Mouse (Mus musculus): ENCODE measurements at regions not wholly inside any gene's neighbourhood (a gene's known extent, or its start where the extent isn't known, plus 50 kb on each side); places are given as distances from the start of the nearest gene placed in this dataset.

DNA sequence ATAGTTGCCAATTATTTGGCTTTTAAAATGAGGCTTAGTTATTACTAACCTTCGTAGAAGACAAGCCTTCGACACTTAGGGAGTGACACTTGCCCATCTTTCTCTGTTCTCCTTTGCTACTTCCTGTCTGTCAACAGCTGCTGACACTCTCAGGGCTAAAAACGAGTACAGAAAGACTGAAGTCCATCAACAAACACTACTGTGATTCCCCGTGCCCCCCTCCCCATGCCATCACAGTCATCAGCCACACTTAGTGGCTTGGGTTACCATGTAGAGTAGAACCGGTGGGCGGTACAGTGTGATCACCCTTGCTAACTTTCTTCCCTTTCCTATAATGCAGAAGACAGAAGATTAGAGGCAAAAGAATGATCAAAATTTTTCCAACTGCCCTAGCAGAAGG lies 402.4 kb downstream of the Atp23 start:
- Histone ChIP-seq H3K27ac (ENCODE audit: control insufficient read depth, insufficient read depth, low read depth, low read length) (no peak overlapping the region), H3K4me1 (ENCODE audit: control insufficient read depth, insufficient read depth, low read length) (no peaks in the 10 kb centered on the region), H3K4me3 (ENCODE audit: control insufficient read depth, low read depth, low read length) (no peak overlapping the region), H3K27me3 (ENCODE audit: control insufficient read depth, insufficient read depth, low read length) (no peaks in the 10 kb centered on the region), H3K36me3 (ENCODE audit: control insufficient read depth, insufficient read depth, low read length) (no peaks in the 10 kb centered on the region)
- TF ChIP-seq CTCF (IDR thresholded peaks at IDR 0.05; ENCODE audit: control insufficient read depth, insufficient read depth, insufficient replicate concordance, low read depth, low read length) = no peak
- no peak for TF ChIP-seq POLR2A (IDR thresholded peaks at IDR 0.05; ENCODE audit: control insufficient read depth, low read depth, low read length)

- no peak overlapping the region for H3K4me3 ChIP-seq (ENCODE audit: control insufficient read depth, low read depth, low read length)
- no peak overlapping the region for H3K27ac ChIP-seq (ENCODE audit: control insufficient read depth, insufficient read depth, low read depth, low read length)
- no peaks in the 10 kb centered on the region for H3K27me3 ChIP-seq (ENCODE audit: control insufficient read depth, insufficient read depth, low read length)
- TF ChIP-seq CTCF (IDR thresholded peaks at IDR 0.05; ENCODE audit: control insufficient read depth, insufficient read depth, insufficient replicate concordance, low read depth, low read length) (no peak), POLR2A (IDR thresholded peaks at IDR 0.05; ENCODE audit: control insufficient read depth, low read depth, low read length) (no peak)
- no peaks in the 10 kb centered on the region; the same call in 1 of the 2 replicates for H3K4me1 ChIP-seq (ENCODE audit: control insufficient read depth, insufficient read depth, low read length)
- no peaks in the 10 kb centered on the region for H3K36me3 ChIP-seq (ENCODE audit: control insufficient read depth, insufficient read depth, low read length)
These were observed 407.4 kb downstream of the Atp23 start for GRCm38 (mm10) chr10:126493734-126494133.

DNA sequence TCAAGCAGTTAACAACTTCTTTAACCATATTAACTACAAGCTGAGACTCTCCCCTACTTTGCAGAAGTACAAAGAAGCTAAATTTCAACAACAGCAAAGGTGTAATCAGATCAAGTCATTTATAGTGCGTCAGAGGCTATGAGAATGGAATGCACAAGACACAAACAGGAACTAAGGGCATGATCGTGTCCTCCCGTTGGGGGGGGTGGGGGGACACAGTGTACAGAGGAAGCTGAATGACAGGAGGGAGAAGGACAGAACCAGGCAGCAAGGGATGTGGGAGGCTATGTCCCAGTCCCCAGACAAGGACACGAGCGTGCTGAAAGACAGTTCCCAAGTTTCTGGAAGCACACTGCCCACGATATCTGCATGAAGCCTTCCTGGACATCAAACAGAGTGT lies 408.9 kb downstream of the Atp23 start:
- Histone ChIP-seq H3K4me3 (ENCODE audit: control insufficient read depth, low read depth, low read length) (no peak overlapping the region), H3K36me3 (ENCODE audit: control insufficient read depth, insufficient read depth, low read length) (no peaks in the 10 kb centered on the region), H3K27ac (ENCODE audit: control insufficient read depth, insufficient read depth, low read depth, low read length) (no peak overlapping the region), H3K27me3 (ENCODE audit: control insufficient read depth, insufficient read depth, low read length) (no peaks in the 10 kb centered on the region), H3K4me1 (ENCODE audit: control insufficient read depth, insufficient read depth, low read length) (no peaks in the 10 kb centered on the region; the same call in 1 of the 2 replicates)
- TF ChIP-seq CTCF (IDR thresholded peaks at IDR 0.05; ENCODE audit: control insufficient read depth, insufficient read depth, insufficient replicate concordance, low read depth, low read length) = no peak
- no peak for TF ChIP-seq POLR2A (IDR thresholded peaks at IDR 0.05; ENCODE audit: control insufficient read depth, low read depth, low read length)

DNA sequence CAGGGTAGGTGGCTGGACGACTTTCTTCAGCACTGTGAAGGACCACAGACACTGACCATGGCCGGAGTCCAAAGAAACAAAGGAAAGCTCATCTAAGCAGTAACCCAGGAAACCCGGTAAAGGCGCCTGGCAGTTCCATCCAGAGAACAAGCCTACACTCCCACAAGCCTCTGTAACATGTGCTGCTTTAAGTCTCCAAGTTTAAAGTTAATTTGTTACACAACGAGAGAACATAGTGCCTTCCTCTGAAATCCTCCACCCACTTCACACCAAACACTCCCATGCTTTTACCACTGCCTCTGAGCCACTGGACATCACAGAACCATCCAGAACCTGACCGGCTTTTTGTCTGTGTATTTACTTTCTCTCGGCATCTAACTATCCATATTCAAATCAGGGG lies 416.0 kb downstream of the Atp23 start:
- no peaks in the 10 kb centered on the region for H3K27me3 ChIP-seq (ENCODE audit: control insufficient read depth, insufficient read depth, low read length)
- no peak overlapping the region for H3K4me3 ChIP-seq (ENCODE audit: control insufficient read depth, low read depth, low read length)
- TF ChIP-seq CTCF (IDR thresholded peaks at IDR 0.05; ENCODE audit: control insufficient read depth, insufficient read depth, insufficient replicate concordance, low read depth, low read length) (no peak), POLR2A (IDR thresholded peaks at IDR 0.05; ENCODE audit: control insufficient read depth, low read depth, low read length) (no peak)
- H3K4me1 ChIP-seq (ENCODE audit: control insufficient read depth, insufficient read depth, low read length) = no peaks in the 10 kb centered on the region
- H3K27ac ChIP-seq (ENCODE audit: control insufficient read depth, insufficient read depth, low read depth, low read length) = no peak overlapping the region
- H3K36me3 ChIP-seq (ENCODE audit: control insufficient read depth, insufficient read depth, low read length) = no peaks in the 10 kb centered on the region

- Histone ChIP-seq H3K36me3 (ENCODE audit: control insufficient read depth, insufficient read depth, low read length) (no peaks in the 10 kb centered on the region), H3K4me1 (ENCODE audit: control insufficient read depth, insufficient read depth, low read length) (no peaks in the 10 kb centered on the region), H3K27me3 (ENCODE audit: control insufficient read depth, insufficient read depth, low read length) (no peaks in the 10 kb centered on the region), H3K27ac (ENCODE audit: control insufficient read depth, insufficient read depth, low read depth, low read length) (no peak overlapping the region), H3K4me3 (ENCODE audit: control insufficient read depth, low read depth, low read length) (no peak overlapping the region)
- TF ChIP-seq POLR2A (IDR thresholded peaks at IDR 0.05; ENCODE audit: control insufficient read depth, low read depth, low read length) (no peak), CTCF (IDR thresholded peaks at IDR 0.05; ENCODE audit: control insufficient read depth, insufficient read depth, insufficient replicate concordance, low read depth, low read length) (no peak)
These were observed 417.7 kb downstream of the Atp23 start for GRCm38 (mm10) chr10:126483479-126483878.

- H3K4me3 ChIP-seq (ENCODE audit: control insufficient read depth, low read depth, low read length) = no peak overlapping the region
- H3K4me1 ChIP-seq (ENCODE audit: control insufficient read depth, insufficient read depth, low read length) = no peaks in the 10 kb centered on the region
- no peaks in the 10 kb centered on the region for H3K27me3 ChIP-seq (ENCODE audit: control insufficient read depth, insufficient read depth, low read length)
- no peak for TF ChIP-seq CTCF (IDR thresholded peaks at IDR 0.05; ENCODE audit: control insufficient read depth, insufficient read depth, insufficient replicate concordance, low read depth, low read length)
- no peak for TF ChIP-seq POLR2A (IDR thresholded peaks at IDR 0.05; ENCODE audit: control insufficient read depth, low read depth, low read length)
- no peaks in the 10 kb centered on the region for H3K36me3 ChIP-seq (ENCODE audit: control insufficient read depth, insufficient read depth, low read length)
- no peak overlapping the region for H3K27ac ChIP-seq (ENCODE audit: control insufficient read depth, insufficient read depth, low read depth, low read length)
These were observed 420.8 kb downstream of the Atp23 start for GRCm38 (mm10) chr10:126480382-126480781.

DNA sequence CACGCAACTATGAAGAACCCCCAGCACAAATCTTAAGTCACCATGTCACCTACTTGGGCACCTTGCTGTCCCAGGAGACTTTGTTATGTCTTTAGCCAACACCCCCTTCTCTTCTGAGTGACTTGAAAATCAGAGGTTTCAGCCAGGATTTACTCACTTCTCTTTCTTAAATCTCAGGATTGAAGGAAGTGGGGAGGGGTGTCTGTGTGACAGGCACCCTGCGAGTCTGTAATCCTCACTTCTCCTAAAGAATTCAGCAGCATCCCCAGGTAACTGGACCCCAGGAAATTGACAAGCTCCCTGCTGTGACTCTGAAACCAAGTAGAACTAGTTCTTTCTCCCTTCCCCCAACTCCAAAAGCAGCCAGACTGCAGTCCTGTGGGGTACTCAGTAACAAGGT lies 421.4 kb downstream of the Atp23 start:
- Histone ChIP-seq H3K36me3 (ENCODE audit: control insufficient read depth, insufficient read depth, low read length) (no peaks in the 10 kb centered on the region), H3K4me3 (ENCODE audit: control insufficient read depth, low read depth, low read length) (no peak overlapping the region), H3K27ac (ENCODE audit: control insufficient read depth, insufficient read depth, low read depth, low read length) (no peak overlapping the region), H3K4me1 (ENCODE audit: control insufficient read depth, insufficient read depth, low read length) (no peaks in the 10 kb centered on the region), H3K27me3 (ENCODE audit: control insufficient read depth, insufficient read depth, low read length) (no peaks in the 10 kb centered on the region)
- TF ChIP-seq POLR2A (IDR thresholded peaks at IDR 0.05; ENCODE audit: control insufficient read depth, low read depth, low read length) = no peak
- TF ChIP-seq CTCF (IDR thresholded peaks at IDR 0.05; ENCODE audit: control insufficient read depth, insufficient read depth, insufficient replicate concordance, low read depth, low read length) = no peak
